Mouse (Mus musculus) subcutaneous adipose tissue, adult 2 months (tissue): ENCODE data around the gene Il1f8. TPM values are rescaled to one million over a fixed set of nuclear protein-coding genes. Genes with fewer than 3 reads are reported as not detected.

Source experiments
- polyA plus RNA-seq: library from polyadenylated mRNA; depleted of rRNA; stranded (reverse); fragments of >200 nt; gene quantifications from 2 replicates; pipeline ENCODE4 v1.2.3, GENCODE M21; 2012; ENCODE audit warnings: low replicate concordance; rRNA removed

The Il1f8 gene
- 1.1 TPM in 1 of 2 replicates, not detected in the other for polyA plus RNA-seq

DNA sequence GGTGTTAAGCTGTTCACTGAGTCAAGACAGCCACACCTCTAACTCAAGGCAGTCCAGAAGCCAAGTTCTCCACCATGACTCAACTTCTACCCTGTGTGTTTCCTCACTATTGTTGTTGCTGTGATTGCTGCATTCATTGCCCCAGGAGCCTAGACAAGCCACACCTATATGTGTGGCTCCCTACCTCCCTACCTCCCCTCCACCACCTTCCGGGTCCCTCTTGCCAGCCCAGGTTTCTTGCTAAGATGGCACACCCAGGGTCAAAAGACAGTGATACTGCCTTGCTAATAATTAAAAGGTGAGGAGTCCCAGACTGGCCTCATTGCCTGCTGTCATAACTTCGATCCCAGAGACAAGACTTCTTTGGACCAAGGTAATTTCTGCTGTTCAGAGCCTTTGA is at the start of gene Il1f8:
Gene Il1f8 (plus strand): TSS at position 301 of the 400 bp plus-strand sequence.

DNA sequence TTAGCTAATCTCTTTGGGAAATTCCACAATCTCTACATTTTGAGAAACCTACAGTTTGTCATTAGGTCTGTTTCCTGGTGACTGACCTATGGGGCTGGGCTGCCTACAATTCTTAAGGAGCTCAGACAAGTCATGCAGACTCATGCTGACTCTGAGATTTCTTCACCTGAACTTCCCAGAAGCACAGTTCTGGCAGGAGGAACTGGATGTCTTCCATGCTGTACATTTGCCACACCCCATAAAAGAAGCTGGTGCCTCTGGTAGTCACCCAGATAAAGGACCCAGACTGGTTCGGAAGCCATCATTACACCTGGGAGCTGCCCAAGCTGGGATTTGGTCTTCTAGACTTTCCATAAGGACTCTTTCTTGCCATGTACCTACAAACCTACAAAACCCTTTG is 33.2 kb downstream of the Il1f8 start, which contains the start of gene Il1f9:
Gene Il1f9 (plus strand): TSS at position 301 of the 400 bp plus-strand sequence.

Other genes with a start within 250 kb of the Il1f8 start
- 4.6 and 8.0 TPM in 2 replicates for gene Hnmt, start 103.8 kb upstream of the Il1f8 start, polyA plus RNA-seq
- not detected in 2 replicates for gene Tbpl2, start 56.6 kb upstream of the Il1f8 start, polyA plus RNA-seq
- not detected in 2 replicates for gene Il1f9, start 33.3 kb downstream of the Il1f8 start, polyA plus RNA-seq
- gene Il1f6, start 62.3 kb downstream of the Il1f8 start, polyA plus RNA-seq = 0.77 TPM in 1 of 2 replicates, not detected in the other
- 0.19 TPM in 1 of 2 replicates, not detected in the other for gene Il1f5, start 123.8 kb downstream of the Il1f8 start, polyA plus RNA-seq
- not detected in 2 replicates for gene Il1f10, start 138.0 kb downstream of the Il1f8 start, polyA plus RNA-seq
- 2.0 and 2.5 TPM in 2 replicates for gene Il1rn, start 183.7 kb downstream of the Il1f8 start, polyA plus RNA-seq
- 2.3 and 6.5 TPM in 2 replicates for gene Psd4, start 214.4 kb downstream of the Il1f8 start, polyA plus RNA-seq